Mouse (Mus musculus): ENCODE measurements around the gene Dagla. TPM values are rescaled to one million over a fixed set of nuclear protein-coding genes. Genes with fewer than 3 reads are reported as not detected.

Dagla gene
- total and polyA plus RNA-seq, 2 experiments: 0.18 to 0.93 TPM

DNA sequence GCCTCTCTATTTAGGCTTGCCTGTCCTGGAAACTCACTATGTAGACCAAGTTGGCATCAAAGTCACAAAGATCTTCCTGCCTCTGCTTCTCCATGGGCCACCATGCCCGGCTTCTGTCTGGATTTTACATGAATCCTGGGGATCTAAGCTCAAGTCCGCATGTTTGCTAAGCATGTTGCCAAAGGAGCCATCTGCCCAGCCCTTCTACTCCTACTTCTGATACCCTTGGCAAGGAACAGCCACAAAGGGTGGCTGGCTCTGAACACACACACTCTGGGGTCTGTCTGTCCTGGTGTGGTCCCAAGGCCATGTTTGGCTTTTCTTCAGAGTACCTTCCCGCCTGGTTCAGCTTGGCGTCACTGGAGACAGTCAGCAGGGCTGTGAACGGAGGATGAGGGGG, 2.7 kb upstream of the Dagla start:
- no peaks in the 10 kb centered on the region for H3K4me1 ChIP-seq (ENCODE audit: control insufficient read depth, insufficient read depth, low read length)
- TF ChIP-seq POLR2A (IDR thresholded peaks at IDR 0.05; ENCODE audit: extremely low read depth, insufficient read depth, low read length) (no peak), CTCF (IDR thresholded peaks at IDR 0.05; ENCODE audit: low read depth, low read length) (no peak)
- H3K4me3 ChIP-seq (ENCODE audit: insufficient read depth, low read depth, low read length): no peak overlapping the region
- H3K79me2 ChIP-seq (ENCODE audit: control insufficient read depth, insufficient read depth, low read length): no peaks in the 10 kb centered on the region
- 85% methylated on average over 5 of the region's 5 CpGs for WGBS
- H3K27ac ChIP-seq (replicated peaks; ENCODE audit: insufficient read depth, low read depth, low read length): no peak overlapping the region
- no peak for DNase-seq (ENCODE audit: extremely low read depth, low read depth, low spot score)
- peaks cover 2% of the 10 kb centered on the region; the same call in 1 of the 2 replicates for H3K27me3 ChIP-seq (ENCODE audit: control insufficient read depth, insufficient read depth, low read length)
- H3K9ac ChIP-seq (ENCODE audit: low read depth, low read length): no peak overlapping the region
- no peaks in the 10 kb centered on the region for H3K36me3 ChIP-seq (ENCODE audit: control insufficient read depth, insufficient read depth, low read length)

DNA sequence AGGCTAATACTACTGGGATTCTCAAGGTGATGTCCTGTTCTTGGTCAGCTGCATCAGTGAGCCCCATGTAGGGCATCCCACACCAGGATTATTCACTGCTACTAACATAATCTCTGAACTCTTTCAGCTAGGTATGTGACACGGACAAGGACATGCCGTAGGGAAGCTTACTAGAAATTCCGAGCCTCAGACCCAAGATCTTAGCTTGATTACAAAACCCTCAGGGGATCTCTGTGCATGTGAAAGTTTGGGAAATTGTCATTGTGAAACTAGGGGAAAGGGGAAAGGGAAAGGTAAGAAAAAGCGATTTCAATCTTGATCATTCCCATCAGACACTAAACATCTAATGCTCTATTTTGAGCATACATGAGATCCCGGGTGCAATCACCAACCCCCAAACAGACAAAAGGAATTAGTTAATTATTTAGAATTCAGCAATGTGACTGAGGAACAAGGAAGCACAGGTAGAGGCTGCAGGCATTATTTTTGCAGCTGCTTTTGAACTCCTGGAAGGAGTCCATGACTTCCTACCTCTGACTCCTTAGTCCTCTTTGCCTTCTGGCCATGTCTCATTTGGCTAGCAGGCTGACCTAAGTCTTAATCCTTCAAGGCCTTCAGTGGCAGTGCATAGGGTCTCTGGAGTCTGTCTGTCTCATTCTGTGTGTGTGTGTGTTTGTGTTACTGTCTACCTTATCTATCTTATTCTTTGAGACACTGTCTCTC, 2.0 kb upstream of the Dagla start:
- no peak for DNase-seq (ENCODE audit: extremely low read depth, low read depth, low spot score)
- H3K36me3 ChIP-seq (ENCODE audit: control insufficient read depth, insufficient read depth, low read length): no peaks in the 10 kb centered on the region
- H3K27me3 ChIP-seq (ENCODE audit: control insufficient read depth, insufficient read depth, low read length): peaks cover 2% of the 10 kb centered on the region; the same call in 1 of the 2 replicates
- no peaks in the 10 kb centered on the region for H3K4me1 ChIP-seq (ENCODE audit: control insufficient read depth, insufficient read depth, low read length)
- TF ChIP-seq CTCF (IDR thresholded peaks at IDR 0.05; ENCODE audit: low read depth, low read length): no peak
- no peak for TF ChIP-seq POLR2A (IDR thresholded peaks at IDR 0.05; ENCODE audit: extremely low read depth, insufficient read depth, low read length)
- H3K4me3 ChIP-seq (ENCODE audit: insufficient read depth, low read depth, low read length): no peak overlapping the region
- H3K9ac ChIP-seq (ENCODE audit: low read depth, low read length): no peak overlapping the region
- H3K27ac ChIP-seq (replicated peaks; ENCODE audit: insufficient read depth, low read depth, low read length): no peak overlapping the region
- no peaks in the 10 kb centered on the region for H3K79me2 ChIP-seq (ENCODE audit: control insufficient read depth, insufficient read depth, low read length)
- WGBS: 75% methylated on average over 5 of the region's 5 CpGs

DNA sequence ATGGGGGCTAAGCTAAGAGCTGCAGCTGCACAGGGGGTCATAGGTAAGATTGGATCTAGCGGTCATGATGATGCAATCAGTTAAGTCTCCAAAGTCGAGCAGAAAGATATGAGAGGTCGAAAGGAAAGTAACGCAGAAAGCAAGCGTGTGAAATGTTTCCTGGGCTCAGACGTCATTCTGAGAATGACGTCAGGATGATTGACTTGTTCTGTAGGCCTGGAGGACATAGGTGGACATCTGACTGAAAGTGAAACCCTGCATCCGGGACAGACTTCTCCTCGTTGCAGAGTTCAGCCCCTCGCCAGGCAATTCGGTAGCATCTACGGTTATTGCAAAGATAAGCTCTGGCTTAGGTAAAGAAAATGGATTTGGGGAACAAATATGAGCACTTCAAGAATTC, 963 bp upstream of the Dagla start:
- DNase-seq (ENCODE audit: extremely low read depth, low read depth, low spot score): no peak
- no peaks in the 10 kb centered on the region for H3K36me3 ChIP-seq (ENCODE audit: control insufficient read depth, insufficient read depth, low read length)
- WGBS: 32% methylated on average over 12 of the region's 12 CpGs
- H3K27me3 ChIP-seq (ENCODE audit: control insufficient read depth, insufficient read depth, low read length): peaks cover 2% of the 10 kb centered on the region; the same call in 1 of the 2 replicates
- H3K4me1 ChIP-seq (ENCODE audit: control insufficient read depth, insufficient read depth, low read length): no peaks in the 10 kb centered on the region
- H3K27ac ChIP-seq (replicated peaks; ENCODE audit: insufficient read depth, low read depth, low read length): no peak overlapping the region
- no peak overlapping the region for H3K9ac ChIP-seq (ENCODE audit: low read depth, low read length)
- H3K79me2 ChIP-seq (ENCODE audit: control insufficient read depth, insufficient read depth, low read length): no peaks in the 10 kb centered on the region
- H3K4me3 ChIP-seq (ENCODE audit: insufficient read depth, low read depth, low read length): no peak overlapping the region
- no peak for TF ChIP-seq CTCF (IDR thresholded peaks at IDR 0.05; ENCODE audit: low read depth, low read length)
- no peak for TF ChIP-seq POLR2A (IDR thresholded peaks at IDR 0.05; ENCODE audit: extremely low read depth, insufficient read depth, low read length)

DNA sequence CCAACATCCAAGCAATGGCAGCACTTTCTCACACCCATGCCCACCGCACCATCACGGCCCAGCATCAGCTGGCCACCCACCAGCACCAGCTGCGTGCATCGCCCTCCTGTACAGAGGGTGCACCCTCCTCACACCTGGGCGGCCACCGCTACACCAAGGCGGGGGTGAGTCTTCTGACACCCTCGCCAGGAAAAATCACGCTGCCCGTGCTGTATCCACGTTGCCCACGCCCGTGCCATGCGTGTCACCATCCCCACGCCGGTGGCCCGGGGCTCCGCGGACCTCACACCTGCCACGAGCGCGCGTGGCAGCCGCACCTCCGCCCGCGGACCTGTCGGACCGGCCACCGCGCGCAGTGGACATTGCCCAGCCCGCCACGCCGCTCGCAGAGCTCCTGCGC, 282 bp downstream of the Dagla start:
- Histone ChIP-seq H3K9ac (ENCODE audit: low read depth, low read length) (peak overlapping the region; percentile 56), H3K27ac (replicated peaks; ENCODE audit: insufficient read depth, low read depth, low read length) (no peak overlapping the region), H3K36me3 (ENCODE audit: control insufficient read depth, insufficient read depth, low read length) (no peaks in the 10 kb centered on the region), H3K79me2 (ENCODE audit: control insufficient read depth, insufficient read depth, low read length) (no peaks in the 10 kb centered on the region), H3K4me3 (ENCODE audit: insufficient read depth, low read depth, low read length) (peak overlapping the region; percentile 40), H3K27me3 (ENCODE audit: control insufficient read depth, insufficient read depth, low read length) (peaks cover 2% of the 10 kb centered on the region; the same call in 1 of the 2 replicates), H3K4me1 (ENCODE audit: control insufficient read depth, insufficient read depth, low read length) (no peaks in the 10 kb centered on the region)
- DNase-seq (ENCODE audit: extremely low read depth, low read depth, low spot score): no peak
- 14% methylated on average over 32 of the region's 37 CpGs for WGBS
- TF ChIP-seq POLR2A (IDR thresholded peaks at IDR 0.05; ENCODE audit: extremely low read depth, insufficient read depth, low read length): no peak

DNA sequence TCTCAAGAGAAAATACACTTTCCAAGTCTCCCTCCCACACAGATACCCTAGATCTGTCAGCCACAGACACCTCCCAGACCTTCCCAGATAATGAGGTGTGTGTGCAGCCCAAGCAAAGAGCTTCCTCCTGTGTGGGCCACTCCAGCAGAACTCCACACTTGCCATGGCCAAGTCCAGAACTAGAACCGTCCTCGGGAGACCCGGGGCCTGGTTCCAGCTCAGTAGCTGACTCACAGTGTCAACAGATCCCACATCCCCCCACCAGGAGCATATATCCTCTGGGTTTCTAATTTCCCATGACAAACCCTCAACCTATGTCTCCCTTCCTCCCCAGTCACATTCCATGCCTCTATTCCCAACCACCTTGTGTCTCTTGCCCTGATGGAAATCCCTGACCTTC, 1.8 kb downstream of the Dagla start:
- WGBS: 87% methylated on average over 3 of the region's 3 CpGs
- no peak overlapping the region for H3K9ac ChIP-seq (ENCODE audit: low read depth, low read length)
- H3K4me3 ChIP-seq (ENCODE audit: insufficient read depth, low read depth, low read length): no peak overlapping the region
- H3K27me3 ChIP-seq (ENCODE audit: control insufficient read depth, insufficient read depth, low read length): peaks cover 2% of the 10 kb centered on the region; the same call in 1 of the 2 replicates
- DNase-seq (ENCODE audit: extremely low read depth, low read depth, low spot score): no peak
- no peak overlapping the region for H3K27ac ChIP-seq (replicated peaks; ENCODE audit: insufficient read depth, low read depth, low read length)
- no peaks in the 10 kb centered on the region for H3K36me3 ChIP-seq (ENCODE audit: control insufficient read depth, insufficient read depth, low read length)
- H3K79me2 ChIP-seq (ENCODE audit: control insufficient read depth, insufficient read depth, low read length): no peaks in the 10 kb centered on the region
- TF ChIP-seq POLR2A (IDR thresholded peaks at IDR 0.05; ENCODE audit: extremely low read depth, insufficient read depth, low read length): no peak
- no peak for TF ChIP-seq CTCF (IDR thresholded peaks at IDR 0.05; ENCODE audit: low read depth, low read length)
- H3K4me1 ChIP-seq (ENCODE audit: control insufficient read depth, insufficient read depth, low read length): no peaks in the 10 kb centered on the region

DNA sequence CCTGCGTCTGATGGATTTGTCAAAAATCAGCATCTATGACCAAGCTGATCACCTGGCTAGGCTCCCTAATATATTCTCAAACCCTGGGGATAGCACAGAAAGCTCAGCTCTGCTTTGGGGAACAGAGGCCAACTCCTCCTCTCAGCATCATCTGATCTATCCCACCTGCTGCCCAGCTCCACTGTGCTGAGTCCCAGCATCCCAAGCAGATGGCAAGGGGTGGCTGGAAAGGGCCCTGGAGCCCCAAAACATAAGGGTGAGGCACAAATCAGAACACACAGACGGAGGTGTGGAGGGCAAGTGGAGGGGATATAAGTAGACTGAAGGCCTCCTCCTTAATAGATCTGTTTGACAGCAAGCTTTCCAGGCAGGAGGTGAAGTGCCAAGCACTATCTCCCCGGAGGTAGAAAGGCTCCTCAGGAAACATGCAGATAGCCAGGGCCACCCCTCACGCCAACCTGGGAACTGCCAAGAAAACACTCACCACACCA, 2.8 kb downstream of the Dagla start:
- Histone ChIP-seq H3K36me3 (ENCODE audit: control insufficient read depth, insufficient read depth, low read length) (no peaks in the 10 kb centered on the region), H3K4me3 (ENCODE audit: insufficient read depth, low read depth, low read length) (no peak overlapping the region), H3K79me2 (ENCODE audit: control insufficient read depth, insufficient read depth, low read length) (no peaks in the 10 kb centered on the region), H3K27me3 (ENCODE audit: control insufficient read depth, insufficient read depth, low read length) (peaks cover 2% of the 10 kb centered on the region; the same call in 1 of the 2 replicates), H3K9ac (ENCODE audit: low read depth, low read length) (no peak overlapping the region), H3K27ac (replicated peaks; ENCODE audit: insufficient read depth, low read depth, low read length) (no peak overlapping the region), H3K4me1 (ENCODE audit: control insufficient read depth, insufficient read depth, low read length) (no peaks in the 10 kb centered on the region)
- DNase-seq (ENCODE audit: extremely low read depth, low read depth, low spot score): no peak
- WGBS: 76% methylated on average over 4 of the region's 4 CpGs
- TF ChIP-seq POLR2A (IDR thresholded peaks at IDR 0.05; ENCODE audit: extremely low read depth, insufficient read depth, low read length): no peak
- TF ChIP-seq CTCF (IDR thresholded peaks at IDR 0.05; ENCODE audit: low read depth, low read length): no peak

Measured in liver, adult 2 months (tissue).